ENCODE assay signal across 16 mouse cellular contexts in genomic region chr6:112890331-112890751, GRCm38 (mm10). TPM values are rescaled to one million over a fixed set of nuclear protein-coding genes. Genes with fewer than 3 reads are reported as not detected.
A peak's percentile ranks its signal among the peaks of the same experiment; 100 is the strongest.
DNase-seq lines count a peak whose midpoint lies in the region; ATAC-seq lines count a peak whose summit lies in the region.
"Had no signal": no experiment of that assay in that cellular context is flagged by ENCODE, and none has a peak within 500 bp of the region (broad histone marks: within the 10 kb centered on the region; RNA-seq: fewer than 3 reads in every experiment).

No protein-coding gene starts in this region.

- H3K4me1 ChIP-seq in hindbrain, embryonic 13.5 days (replicated peaks): peaks cover 55% of the 10 kb centered on the region
- peaks cover 8% of the 10 kb centered on the region for H3K4me1 ChIP-seq in hindbrain, embryonic 16.5 days (ENCODE audit: control insufficient read depth, insufficient read depth, low read depth, low read length)

- ATAC-seq in hindbrain, embryonic 13.5 days (ENCODE audit: low FRiP score): no peak
- no peak for ATAC-seq in hindbrain, embryonic 16.5 days
- ATAC-seq: forebrain, embryonic 13.5 days; intestine, postnatal 0 days had no signal

- H3K9ac ChIP-seq in hindbrain, embryonic 13.5 days: no peak overlapping the region
- no peak overlapping the region for H3K9ac ChIP-seq in hindbrain, embryonic 16.5 days (ENCODE audit: low read depth, low read length)
- H3K9ac ChIP-seq: embryonic facial prominence, embryonic 12.5 days; forebrain, embryonic 13.5 days; limb, embryonic 15.5 days; lung, embryonic 14.5 days had no signal

- H3K4me3 ChIP-seq in hindbrain, embryonic 13.5 days: no peak overlapping the region
- H3K4me3 ChIP-seq in hindbrain, embryonic 16.5 days (ENCODE audit: low read length): no peak overlapping the region
- H3K4me3 ChIP-seq: embryonic facial prominence, embryonic 12.5 days; forebrain, embryonic 13.5 days; gastrocnemius, adult 2 months; heart, embryonic 10.5 days; left cerebral cortex, adult 2 months; limb, embryonic 15.5 days; midbrain, embryonic 10.5 days had no signal

- H3K27me3 ChIP-seq in hindbrain, embryonic 13.5 days: no peaks in the 10 kb centered on the region
- no peaks in the 10 kb centered on the region for H3K27me3 ChIP-seq in hindbrain, embryonic 16.5 days (replicated peaks; ENCODE audit: control insufficient read depth, insufficient read depth, low read length)
- H3K27me3 ChIP-seq: embryonic facial prominence, embryonic 12.5 days; forebrain, embryonic 13.5 days; limb, embryonic 15.5 days had no signal

- DNase-seq in 3T3-L1 (ENCODE audit: low read depth, low spot score): peak; percentile 76
- peak; percentile 75 for DNase-seq in Muller cell, postnatal 12 days (ENCODE audit: inconsistent ontology term)
- peak; percentile 34 to 52 for DNase-seq in cerebellum, postnatal 36 days
- no peak for DNase-seq in spleen, adult 18-20 months
- DNase-seq in lung, postnatal 25 days (ENCODE audit: low spot score): no peak
- DNase-seq: gastrocnemius, adult 2 months; lung, embryonic 14.5 days had no signal

- H3K9me3 ChIP-seq in hindbrain, embryonic 13.5 days: no peaks in the 10 kb centered on the region
- H3K9me3 ChIP-seq in hindbrain, embryonic 16.5 days (ENCODE audit: control insufficient read depth, low read length): no peaks in the 10 kb centered on the region
- H3K9me3 ChIP-seq: embryonic facial prominence, embryonic 12.5 days; forebrain, embryonic 13.5 days; heart, embryonic 10.5 days; limb, embryonic 15.5 days; midbrain, embryonic 10.5 days had no signal

- 79% methylated on average over 2 of the region's 2 CpGs for WGBS in hindbrain, embryonic 13.5 days
- 46% methylated on average over 2 of the region's 2 CpGs for WGBS in hindbrain, embryonic 16.5 days

- no peak overlapping the region for H3K4me2 ChIP-seq in hindbrain, embryonic 13.5 days
- no peak overlapping the region for H3K4me2 ChIP-seq in hindbrain, embryonic 16.5 days (ENCODE audit: low read length)
- H3K4me2 ChIP-seq: embryonic facial prominence, embryonic 12.5 days; forebrain, embryonic 13.5 days; limb, embryonic 15.5 days; lung, embryonic 14.5 days had no signal

- 0 out of 2 replicates have a peak overlapping the region, but pooled peaks have one; percentile 14 for H3K27ac ChIP-seq in hindbrain, embryonic 13.5 days
- no peak overlapping the region for H3K27ac ChIP-seq in hindbrain, embryonic 16.5 days (ENCODE audit: low read depth, low read length)
- H3K27ac ChIP-seq: embryonic facial prominence, embryonic 12.5 days; forebrain, embryonic 13.5 days; gastrocnemius, adult 2 months; heart, embryonic 10.5 days; left cerebral cortex, adult 2 months; limb, embryonic 15.5 days; midbrain, embryonic 10.5 days had no signal

- H3K36me3 ChIP-seq in hindbrain, embryonic 13.5 days: no peaks in the 10 kb centered on the region
- no peaks in the 10 kb centered on the region for H3K36me3 ChIP-seq in hindbrain, embryonic 16.5 days (ENCODE audit: control insufficient read depth, insufficient read depth, low read length)
- H3K36me3 ChIP-seq: embryonic facial prominence, embryonic 12.5 days; heart, embryonic 10.5 days; limb, embryonic 15.5 days had no signal

RNA-seq across cellular contexts. Expression of gene Srgap3, which starts 56.7 kb away (rescaled TPM):
- 37.5 and 42.3 TPM in 2 replicates for polyA plus RNA-seq in hindbrain, embryonic 13.5 days (2015; fragmentation: Nextera tagmentation; extraction: Ambion mirVana)
- 27.0 and 32.7 TPM in 2 replicates for polyA plus RNA-seq in hindbrain, embryonic 16.5 days (2015; fragmentation: Nextera tagmentation; extraction: Ambion mirVana)

Comparison
In these comparisons a context has a peak if more than half of its experiments do, and no peak if none do; other contexts are left out.
1. DNase-seq: peak in 3T3-L1 (single experiment), Muller cell, postnatal 12 days (single experiment) and cerebellum, postnatal 36 days (2 of 2); none in spleen, adult 18-20 months (0 of 2) and lung, postnatal 25 days (single experiment).